Mouse (Mus musculus) lung, embryonic 14.5 days (tissue): ENCODE results near the gene Zfp69. TPM values are rescaled to one million over a fixed set of nuclear protein-coding genes. Genes with fewer than 3 reads are reported as not detected.
A peak's percentile ranks its signal among the peaks of the same experiment; 100 is the strongest.

Source experiments
- ATAC-seq: fragments of 200-750 bp; cut with Nextera tagmentation; 2 replicates; pipeline ENCODE4 v1.8.0; 2017; ENCODE audit warnings: mild to moderate bottlenecking, moderate TSS enrichment, moderate library complexity; ENCODE audit not compliant: insufficient read depth
- DNase-seq: peaks from one replicate; pipeline ENCODE4 v3.0.0-alpha.2; 2015
- H3K27ac ChIP-seq: fragments of 300-500 bp; sonication (generic); 2 replicates; pipeline ENCODE4 v1.5.1; 2014; ENCODE audit warnings: low read depth, mild to moderate bottlenecking, moderate library complexity
- H3K27me3 ChIP-seq: fragments of 300-500 bp; sonication (generic); 2 replicates; pipeline ENCODE4 v1.6.1; 2014; ENCODE audit warnings: low read length, control low read depth; ENCODE audit not compliant: insufficient read depth
- H3K36me3 ChIP-seq: fragments of 300-500 bp; sonication (generic); 2 replicates; pipeline ENCODE4 v1.6.1; 2014; ENCODE audit warnings: control low read depth; ENCODE audit not compliant: insufficient read depth
- H3K4me1 ChIP-seq: fragments of 300-500 bp; sonication (generic); 2 replicates; pipeline ENCODE4 v1.6.1; 2014; ENCODE audit warnings: antibody characterized with exemption, control low read depth; ENCODE audit not compliant: insufficient read depth
- H3K4me2 ChIP-seq: fragments of 300-500 bp; sonication (generic); 2 replicates; pipeline ENCODE4 v1.6.1; 2014; ENCODE audit warnings: mild to moderate bottlenecking
- H3K4me3 ChIP-seq: fragments of 300-500 bp; sonication (generic); 2 replicates; pipeline ENCODE4 v1.5.1; 2014; ENCODE audit warnings: low read depth, low read length
- H3K9ac ChIP-seq: fragments of 300-500 bp; sonication (generic); 2 replicates; pipeline ENCODE4 v1.6.1; 2014
- H3K9me3 ChIP-seq: fragments of 300-500 bp; sonication (generic); 2 replicates; pipeline ENCODE4 v1.6.1; 2016; ENCODE audit warnings: low read depth, low read length, control low read depth
- CTCF ChIP-seq: IDR thresholded peaks from 2 replicates; pipeline ENCODE4 v1.5.1; 2016; ENCODE audit warnings: antibody characterized with exemption, low read depth
- WGBS: fragments of 180-500 bp; shearing (Covaris S2); extraction: QIAGEN DNeasy Blood & Tissue Kit; methylation state at CpG from one replicate; pipeline ENCODE4 v1.1.7; 2014; 5-methylcytosine and 5-hydroxymethylcytosine counted together
- polyA plus RNA-seq: library from polyadenylated mRNA; unstranded; fragments of >200 nt; fragmentation: Nextera tagmentation; extraction: Ambion mirVana; gene quantifications from 2 replicates; pipeline ENCODE4 v1.2.1, GENCODE M21; 2014

The Zfp69 gene
- polyA plus RNA-seq, 1 experiment from 2014 or later, result 9.4 TPM

DNA sequence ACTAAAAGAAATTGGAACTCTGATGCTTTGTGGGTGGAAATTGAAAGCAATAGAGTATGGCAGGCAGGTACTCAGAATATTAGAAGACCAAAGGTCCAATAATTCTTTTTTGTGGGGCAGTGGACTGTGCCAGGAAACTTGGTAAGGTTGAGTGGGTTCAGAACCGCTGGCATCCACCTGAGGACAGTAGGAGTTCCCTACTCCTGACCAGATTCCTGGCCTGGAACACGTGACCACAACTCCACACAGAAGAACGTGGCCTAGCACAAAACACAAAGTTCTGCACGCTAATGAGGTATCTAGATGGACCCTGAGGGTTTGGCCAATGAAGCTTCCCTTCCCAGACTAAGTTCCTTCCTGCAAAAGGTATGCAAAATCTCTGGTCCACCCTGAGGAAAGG, 38.6 kb downstream of the Zfp69 start:
- no peak for TF ChIP-seq CTCF
- H3K27ac ChIP-seq, result no peak overlapping the region
- H3K9ac ChIP-seq, result no peak overlapping the region
- no peaks in the 10 kb centered on the region for H3K36me3 ChIP-seq
- ATAC-seq (no peak), DNase-seq (no peak)
- H3K27me3 ChIP-seq, result no peaks in the 10 kb centered on the region
- no peak overlapping the region for H3K4me2 ChIP-seq
- H3K4me1 ChIP-seq, result no peaks in the 10 kb centered on the region
- 46% methylated on average over 4 of the region's 4 CpGs for WGBS
- no peak overlapping the region for H3K4me3 ChIP-seq
- no peaks in the 10 kb centered on the region for H3K9me3 ChIP-seq

DNA sequence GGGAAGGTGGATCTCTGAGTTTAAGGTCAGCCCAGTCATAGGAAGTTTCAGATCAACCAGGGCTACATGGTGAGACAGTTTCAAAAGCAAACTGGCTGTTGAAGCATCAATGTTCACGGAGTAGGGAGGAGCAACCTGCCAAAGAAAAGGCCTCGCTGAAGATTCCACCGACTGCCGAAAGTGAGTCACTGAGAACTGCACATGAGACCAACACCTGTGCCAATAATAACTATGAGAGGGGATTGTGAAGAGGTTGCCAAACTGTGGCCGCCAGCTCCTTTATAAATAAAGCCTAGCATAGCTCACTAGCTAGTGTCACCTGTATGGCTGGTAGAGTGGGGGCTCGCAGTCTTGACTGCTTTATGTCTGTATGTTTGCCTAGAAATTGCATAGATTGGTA, 40.4 kb downstream of the Zfp69 start:
- no peak for ATAC-seq
- H3K9me3 ChIP-seq, result no peaks in the 10 kb centered on the region
- DNase-seq, result no peak
- H3K4me1 ChIP-seq, result no peaks in the 10 kb centered on the region
- H3K36me3 ChIP-seq, result no peaks in the 10 kb centered on the region
- no peak overlapping the region for H3K4me2 ChIP-seq
- H3K27ac ChIP-seq, result no peak overlapping the region
- no peak overlapping the region for H3K4me3 ChIP-seq
- no peaks in the 10 kb centered on the region for H3K27me3 ChIP-seq
- no peak overlapping the region for H3K9ac ChIP-seq
- WGBS, result 73% methylated on average over 6 of the region's 6 CpGs
- no peak for TF ChIP-seq CTCF

DNA sequence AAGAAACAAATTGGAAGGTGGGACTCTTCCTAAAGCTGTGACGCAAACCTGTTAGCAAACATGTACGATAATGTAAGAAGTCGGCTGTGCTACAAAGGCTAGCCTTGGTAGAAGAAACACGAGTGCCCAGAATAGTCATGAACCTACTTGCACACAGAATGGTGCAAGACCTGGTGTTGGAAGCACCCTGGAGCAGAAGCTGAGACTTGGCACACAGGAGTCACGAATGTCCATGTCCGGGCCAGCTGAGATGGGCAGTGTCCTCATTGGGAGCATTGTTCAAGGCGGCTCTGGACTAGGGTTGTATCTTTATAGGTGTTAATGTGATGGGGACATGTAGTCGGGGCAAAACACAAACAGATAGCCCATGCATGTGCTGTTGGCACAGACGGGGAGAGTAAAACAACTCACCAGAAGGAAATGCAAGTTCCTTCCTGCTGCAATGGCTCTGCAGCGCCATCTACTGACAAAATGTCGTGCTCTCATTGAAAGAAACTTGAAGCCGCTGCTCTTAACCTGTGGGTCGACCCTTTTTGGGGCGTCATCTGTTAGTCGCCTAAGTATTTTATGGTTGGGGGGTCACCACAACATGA, 41.8 kb downstream of the Zfp69 start:
- peak; percentile 41 for ATAC-seq
- Histone ChIP-seq H3K36me3 (no peaks in the 10 kb centered on the region), H3K4me1 (no peaks in the 10 kb centered on the region), H3K4me3 (no peak overlapping the region), H3K27ac (no peak overlapping the region), H3K4me2 (no peak overlapping the region), H3K9me3 (no peaks in the 10 kb centered on the region), H3K27me3 (no peaks in the 10 kb centered on the region), H3K9ac (no peak overlapping the region)
- peak; percentile 95 for DNase-seq
- 28% methylated on average over 15 of the region's 15 CpGs for WGBS
- TF ChIP-seq CTCF, result peak; percentile 93

DNA sequence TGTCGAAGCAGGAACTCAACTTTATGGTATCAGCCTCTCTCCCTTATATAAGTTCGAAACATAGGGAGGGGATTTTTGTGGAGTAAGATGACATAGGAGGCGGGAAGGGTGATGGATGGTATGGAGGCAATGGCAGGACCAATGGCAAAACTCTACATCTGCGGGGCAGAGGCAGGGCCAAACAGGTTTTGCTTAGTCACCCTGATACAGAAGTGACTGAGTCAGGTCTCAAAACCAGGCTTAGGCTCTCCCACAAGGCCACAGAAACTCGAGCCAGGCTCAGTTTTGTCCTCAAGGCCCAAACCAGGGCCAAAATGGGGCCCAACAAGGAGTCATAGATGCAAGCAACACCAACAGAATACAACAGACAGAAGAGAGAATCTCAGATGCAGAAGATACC, 45.9 kb downstream of the Zfp69 start:
- no peak for ATAC-seq
- H3K4me2 ChIP-seq, result no peak overlapping the region
- no peaks in the 10 kb centered on the region for H3K4me1 ChIP-seq
- no peak overlapping the region for H3K27ac ChIP-seq
- H3K27me3 ChIP-seq, result no peaks in the 10 kb centered on the region
- no peak for TF ChIP-seq CTCF
- no peak for DNase-seq
- no peaks in the 10 kb centered on the region for H3K9me3 ChIP-seq
- 71% methylated on average over 5 of the region's 5 CpGs for WGBS
- no peak overlapping the region for H3K4me3 ChIP-seq
- no peaks in the 10 kb centered on the region for H3K36me3 ChIP-seq
- H3K9ac ChIP-seq, result no peak overlapping the region

DNA sequence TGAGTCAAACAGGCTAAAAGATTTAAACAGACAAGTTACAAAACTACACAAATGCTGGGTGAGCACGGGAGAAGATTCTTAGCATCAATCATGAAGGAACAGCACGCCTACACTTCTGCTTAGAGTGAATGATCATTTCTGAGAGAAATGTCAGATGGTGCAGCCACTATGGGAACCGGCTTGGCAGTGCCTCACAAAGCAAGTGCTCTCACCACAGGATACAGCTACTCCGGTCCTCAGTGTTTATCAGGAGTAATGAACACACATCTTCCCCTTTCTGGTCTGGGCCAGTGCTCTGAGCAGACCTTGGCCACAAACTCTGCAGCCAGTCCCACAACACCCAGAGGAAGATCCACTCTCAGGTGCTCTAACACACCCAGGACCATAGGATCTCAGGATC, 47.0 kb downstream of the Zfp69 start:
- 27% methylated on average over 4 of the region's 4 CpGs for WGBS

DNA sequence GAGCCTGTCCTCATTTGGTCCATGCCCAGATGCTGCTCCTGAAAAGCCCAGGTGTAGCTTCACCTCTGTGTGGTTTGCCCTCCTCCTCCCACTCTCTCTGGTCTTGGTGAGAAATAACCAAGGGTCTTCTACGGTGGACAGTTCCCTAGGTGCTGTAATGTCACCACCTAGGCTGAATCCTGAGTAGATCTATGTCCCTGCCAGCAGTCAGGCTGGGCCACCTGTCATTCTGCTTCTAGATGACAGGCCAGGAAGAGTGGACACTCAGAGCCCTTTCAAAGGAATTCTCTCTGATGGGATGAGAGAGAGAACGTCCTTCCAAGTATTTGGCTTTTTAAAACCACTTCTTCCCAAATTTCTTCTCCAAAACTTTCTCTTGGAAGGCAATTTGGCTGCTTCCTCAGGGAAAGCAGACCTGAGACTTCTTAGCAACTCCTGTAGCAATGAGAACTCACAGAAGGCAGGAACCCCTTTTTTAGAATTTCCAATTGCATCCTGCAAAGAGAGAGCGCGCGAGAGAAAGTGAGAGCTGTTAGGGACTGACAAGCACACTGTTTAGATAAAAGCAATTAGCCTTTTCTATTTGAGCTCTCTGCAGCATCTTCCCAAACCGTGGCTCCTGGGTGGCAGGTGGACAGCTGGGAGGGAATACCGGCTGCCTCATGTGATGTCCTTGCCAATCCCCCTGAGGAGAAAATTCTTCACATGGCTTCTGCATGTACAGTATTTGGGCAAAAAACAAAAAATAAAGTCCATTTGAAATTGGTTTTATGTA, 55.5 kb downstream of the Zfp69 start:
- H3K4me2 ChIP-seq, result no peak overlapping the region
- no peaks in the 10 kb centered on the region for H3K36me3 ChIP-seq
- DNase-seq (no peak), ATAC-seq (no peak)
- WGBS, result 65% methylated on average over 7 of the region's 7 CpGs
- H3K4me3 ChIP-seq, result no peak overlapping the region
- H3K9ac ChIP-seq, result no peak overlapping the region
- H3K9me3 ChIP-seq, result no peaks in the 10 kb centered on the region
- TF ChIP-seq CTCF, result no peak
- H3K4me1 ChIP-seq, result no peaks in the 10 kb centered on the region; the same call in 1 of the 2 replicates
- no peak overlapping the region for H3K27ac ChIP-seq
- no peaks in the 10 kb centered on the region for H3K27me3 ChIP-seq

More for the DNA sequence above, 47.0 kb downstream of the Zfp69 start:
- Histone ChIP-seq H3K9ac (no peak overlapping the region), H3K27me3 (no peaks in the 10 kb centered on the region), H3K4me2 (no peak overlapping the region), H3K4me1 (no peaks in the 10 kb centered on the region), H3K9me3 (no peaks in the 10 kb centered on the region), H3K27ac (no peak overlapping the region), H3K36me3 (no peaks in the 10 kb centered on the region), H3K4me3 (no peak overlapping the region)
- ATAC-seq (no peak), DNase-seq (no peak)
- TF ChIP-seq CTCF, result no peak

DNA sequence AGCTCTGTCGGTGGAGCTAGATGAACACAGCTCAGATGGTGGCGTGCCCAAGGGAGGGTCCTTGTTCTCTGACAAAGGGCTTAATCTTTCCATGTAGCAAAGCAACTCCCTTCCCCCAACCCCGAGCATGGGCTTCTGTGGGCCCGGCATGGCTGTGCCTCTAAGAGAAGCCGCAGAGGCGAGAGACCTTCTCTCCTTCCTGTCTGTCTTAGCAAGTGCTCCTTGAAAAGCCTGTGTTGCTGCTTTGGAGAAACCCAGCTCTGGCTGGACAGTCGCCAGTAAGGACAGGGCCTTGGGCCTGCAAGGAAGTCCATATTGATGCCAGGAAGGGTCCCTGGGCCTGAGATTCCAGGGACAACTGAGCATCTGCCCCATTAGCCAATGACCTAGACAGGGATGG, 56.3 kb downstream of the Zfp69 start:
- no peaks in the 10 kb centered on the region for H3K36me3 ChIP-seq
- H3K27ac ChIP-seq, result no peak overlapping the region
- ATAC-seq, result no peak
- H3K9ac ChIP-seq, result no peak overlapping the region
- H3K9me3 ChIP-seq, result no peaks in the 10 kb centered on the region
- TF ChIP-seq CTCF, result no peak
- 74% methylated on average over 7 of the region's 7 CpGs for WGBS
- H3K27me3 ChIP-seq, result no peaks in the 10 kb centered on the region
- no peak overlapping the region for H3K4me3 ChIP-seq
- no peaks in the 10 kb centered on the region; the same call in 1 of the 2 replicates for H3K4me1 ChIP-seq
- no peak for DNase-seq
- H3K4me2 ChIP-seq, result no peak overlapping the region
